Mouse (Mus musculus): Measurements from ENCODE around the gene Ndufv2. TPM values are rescaled to one million over a fixed set of nuclear protein-coding genes. Genes with fewer than 3 reads are reported as not detected.
"Not testable (repeated sequence)": the region's sequence is repeated elsewhere in the genome, so short reads cannot be mapped to it uniquely, and the experiment has no call there.

Gene Ndufv2
- polyA plus RNA-seq, 1 experiment = 141 TPM

DNA sequence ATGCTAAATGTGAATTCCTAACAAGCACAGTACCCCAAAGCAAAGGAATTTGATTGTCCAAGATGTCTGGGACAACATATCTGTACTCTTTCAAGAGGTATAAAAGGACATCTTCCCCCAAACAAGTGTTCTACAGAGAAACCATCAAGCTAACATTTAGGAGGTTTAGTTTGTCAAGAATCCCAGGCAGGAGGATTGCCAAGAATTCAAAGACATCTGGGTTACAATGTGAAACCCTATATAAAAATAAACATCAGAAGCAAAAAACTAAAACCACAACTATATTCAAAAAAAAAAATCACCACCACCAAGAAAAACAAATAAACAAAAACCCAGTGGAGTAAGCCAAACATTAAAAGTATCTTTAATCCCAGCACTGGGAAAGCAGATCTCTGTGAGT, 11.1 kb downstream of the Ndufv2 start:
- Histone ChIP-seq H3K4me3 (ENCODE audit: insufficient read depth, low read length) (no peak overlapping the region), H3K27ac (ENCODE audit: insufficient read depth, low read depth, low read length) (no peak overlapping the region), H3K4me1 (ENCODE audit: control insufficient read depth, insufficient read depth, low read length) (peaks cover 13% of the 10 kb centered on the region)
- TF ChIP-seq POLR2A (IDR thresholded peaks at IDR 0.05; ENCODE audit: borderline replicate concordance, low read depth, low read length) = no peak
- no peak for TF ChIP-seq CTCF (IDR thresholded peaks at IDR 0.05; ENCODE audit: low read depth, low read length)

GRCm38 (mm10) chr17:66085038-66085437, 16.3 kb downstream of the Ndufv2 start:
- no peaks in the 10 kb centered on the region for H3K4me1 ChIP-seq (ENCODE audit: control insufficient read depth, insufficient read depth, low read length)
- TF ChIP-seq CTCF (IDR thresholded peaks at IDR 0.05; ENCODE audit: low read depth, low read length) = no peak
- no peak for TF ChIP-seq POLR2A (IDR thresholded peaks at IDR 0.05; ENCODE audit: borderline replicate concordance, low read depth, low read length)
- no peak overlapping the region for H3K4me3 ChIP-seq (ENCODE audit: insufficient read depth, low read length)
- H3K27ac ChIP-seq (ENCODE audit: insufficient read depth, low read depth, low read length) = no peak overlapping the region

DNA sequence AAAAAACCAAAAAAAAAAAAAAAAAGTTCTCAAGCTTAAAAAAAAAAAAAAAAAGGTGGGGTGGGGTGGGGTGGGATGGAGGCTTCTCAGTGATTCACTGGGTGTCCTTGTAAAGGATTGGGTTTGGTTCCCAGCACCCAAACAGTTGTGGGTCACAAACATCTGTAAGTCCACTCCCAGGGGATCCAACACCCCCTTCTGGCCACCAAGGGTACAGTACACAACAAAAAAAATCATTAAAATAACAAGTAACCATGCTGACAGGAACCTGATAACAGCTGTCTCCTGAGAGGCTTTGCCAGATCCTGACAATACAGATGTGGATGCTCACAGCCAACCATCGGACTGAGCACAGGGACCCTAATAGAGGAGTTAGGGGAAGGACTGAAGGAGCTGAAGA, 16.9 kb downstream of the Ndufv2 start:
- TF ChIP-seq POLR2A (IDR thresholded peaks at IDR 0.05; ENCODE audit: borderline replicate concordance, low read depth, low read length) = no peak
- TF ChIP-seq CTCF (IDR thresholded peaks at IDR 0.05; ENCODE audit: low read depth, low read length) = no peak
- H3K27ac ChIP-seq (ENCODE audit: insufficient read depth, low read depth, low read length) = no peak overlapping the region
- H3K4me1 ChIP-seq (ENCODE audit: control insufficient read depth, insufficient read depth, low read length) = no peaks in the 10 kb centered on the region
- H3K4me3 ChIP-seq (ENCODE audit: insufficient read depth, low read length) = no peak overlapping the region

- H3K4me3 ChIP-seq (ENCODE audit: insufficient read depth, low read length) = peak overlapping the region; percentile 99
Measured at GRCm38 (mm10) chr17:66077437-66077850, 23.9 kb downstream of the Ndufv2 start.

DNA sequence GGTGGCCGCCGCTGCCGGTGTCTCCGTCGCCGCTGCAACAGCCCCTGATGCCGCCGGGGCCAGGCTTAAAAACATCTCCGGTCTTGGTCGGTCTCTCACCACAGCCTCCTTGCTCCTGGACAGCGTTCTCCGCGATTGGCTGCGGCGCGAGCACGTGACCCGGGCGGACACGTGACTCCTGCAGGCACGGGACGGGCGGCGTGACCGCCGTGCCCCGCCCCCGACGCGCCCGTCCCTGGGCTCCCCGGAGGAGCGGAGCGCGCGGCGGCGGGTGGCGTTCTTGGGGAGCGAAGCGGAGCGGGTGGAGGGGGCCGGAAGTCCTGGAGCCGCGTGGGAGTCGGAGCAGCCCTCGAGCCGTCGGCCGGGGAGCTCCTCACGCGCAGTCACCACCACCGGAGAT, 24.4 kb downstream of the Ndufv2 start, which contains the start of gene Ankrd12:
Ankrd12 (minus strand) TSS at position 156 of the 400 bp plus-strand sequence.
- H3K27ac ChIP-seq (ENCODE audit: insufficient read depth, low read depth, low read length) = peak within 1 kb of the TSS; percentile 84
- H3K4me3 ChIP-seq (ENCODE audit: insufficient read depth, low read length) = peak within 1 kb of the TSS; percentile 99
- no peak for TF ChIP-seq POLR2A (IDR thresholded peaks at IDR 0.05; ENCODE audit: borderline replicate concordance, low read depth, low read length)
- TF ChIP-seq CTCF (IDR thresholded peaks at IDR 0.05; ENCODE audit: low read depth, low read length) = no peak
- peaks cover 21% of the 10 kb centered on the region for H3K4me1 ChIP-seq (ENCODE audit: control insufficient read depth, insufficient read depth, low read length)

More at GRCm38 (mm10) chr17:66077437-66077850, 23.9 kb downstream of the Ndufv2 start:
- peak overlapping the region; percentile 61 for H3K27ac ChIP-seq (ENCODE audit: insufficient read depth, low read depth, low read length)
- peaks cover 21% of the 10 kb centered on the region for H3K4me1 ChIP-seq (ENCODE audit: control insufficient read depth, insufficient read depth, low read length)
- TF ChIP-seq CTCF (IDR thresholded peaks at IDR 0.05; ENCODE audit: low read depth, low read length) (no peak), POLR2A (IDR thresholded peaks at IDR 0.05; ENCODE audit: borderline replicate concordance, low read depth, low read length) (no peak)

DNA sequence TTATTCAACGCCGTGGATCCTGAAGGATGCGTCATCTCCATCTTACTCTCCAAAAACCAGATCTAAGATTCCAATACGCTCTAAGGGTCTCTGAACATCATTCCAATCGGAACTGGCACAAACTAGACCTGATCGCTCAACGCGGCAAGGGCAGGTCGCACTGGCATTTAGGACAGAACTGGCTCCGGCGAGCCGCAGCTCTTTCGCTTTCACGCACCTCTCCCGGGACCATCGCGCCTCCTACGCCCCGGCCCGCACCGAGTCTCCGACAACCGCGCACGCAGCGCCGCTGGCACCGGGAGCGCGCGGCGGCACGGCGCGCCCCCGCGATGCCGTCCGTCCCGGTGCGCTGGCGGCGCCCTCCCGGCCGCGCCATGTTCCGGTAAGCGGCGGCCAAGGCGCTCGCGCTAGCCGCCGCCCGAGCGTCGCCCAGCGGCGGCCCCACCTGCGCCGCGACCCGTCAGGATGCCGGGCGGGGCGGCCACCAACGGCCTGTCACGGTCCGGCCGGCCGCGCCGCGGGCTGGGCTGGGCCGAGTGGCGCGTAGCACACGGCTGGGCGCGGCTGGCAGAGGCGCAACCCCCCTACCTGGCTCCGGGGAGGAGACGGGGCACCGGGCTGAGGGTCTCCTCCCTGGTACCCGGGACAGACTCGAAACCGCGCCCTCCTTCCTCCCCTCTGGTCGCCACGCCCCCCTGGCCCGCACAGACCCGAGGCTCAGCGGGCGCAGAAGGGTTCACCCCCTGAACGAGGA, 25.0 kb downstream of the Ndufv2 start:
- TF ChIP-seq CTCF (IDR thresholded peaks at IDR 0.05; ENCODE audit: low read depth, low read length) = no peak
- no peak for TF ChIP-seq POLR2A (IDR thresholded peaks at IDR 0.05; ENCODE audit: borderline replicate concordance, low read depth, low read length)
- Histone ChIP-seq H3K4me3 (ENCODE audit: insufficient read depth, low read length) (peak overlapping the region; percentile 99), H3K4me1 (ENCODE audit: control insufficient read depth, insufficient read depth, low read length) (peaks cover 21% of the 10 kb centered on the region), H3K27ac (ENCODE audit: insufficient read depth, low read depth, low read length) (peak overlapping the region; percentile 84)

DNA sequence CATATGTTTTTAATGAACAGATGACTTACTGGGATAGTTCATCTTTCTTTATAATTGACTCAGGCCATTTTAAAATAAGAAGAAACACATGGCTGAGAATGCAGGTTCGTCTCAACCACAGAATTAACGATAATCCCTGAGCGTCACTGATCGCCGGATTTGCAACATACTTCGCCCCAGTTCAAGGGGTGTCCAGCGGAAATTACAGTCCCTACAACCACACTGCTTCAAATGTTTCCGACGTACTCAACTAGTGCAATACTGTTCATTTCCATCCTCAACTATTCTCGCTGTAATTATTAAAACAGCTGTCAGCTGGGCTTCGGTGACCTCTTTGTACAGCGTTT, 25.6 kb downstream of the Ndufv2 start:
- TF ChIP-seq POLR2A (IDR thresholded peaks at IDR 0.05; ENCODE audit: borderline replicate concordance, low read depth, low read length) (no peak), CTCF (IDR thresholded peaks at IDR 0.05; ENCODE audit: low read depth, low read length) (no peak)
- H3K27ac ChIP-seq (ENCODE audit: insufficient read depth, low read depth, low read length) = peak overlapping the region; percentile 84; the same call in 1 of the 2 replicates
- H3K4me3 ChIP-seq (ENCODE audit: insufficient read depth, low read length) = peak overlapping the region; percentile 99
- H3K4me1 ChIP-seq (ENCODE audit: control insufficient read depth, insufficient read depth, low read length) = peaks cover 21% of the 10 kb centered on the region

- H3K27ac ChIP-seq (ENCODE audit: insufficient read depth, low read depth, low read length) = no peak overlapping the region
- peaks cover 21% of the 10 kb centered on the region for H3K4me1 ChIP-seq (ENCODE audit: control insufficient read depth, insufficient read depth, low read length)
- TF ChIP-seq CTCF (IDR thresholded peaks at IDR 0.05; ENCODE audit: low read depth, low read length) = no peak
- no peak for TF ChIP-seq POLR2A (IDR thresholded peaks at IDR 0.05; ENCODE audit: borderline replicate concordance, low read depth, low read length)
- no peak overlapping the region for H3K4me3 ChIP-seq (ENCODE audit: insufficient read depth, low read length)
Measured at GRCm38 (mm10) chr17:66073971-66074370, 27.4 kb downstream of the Ndufv2 start.

GRCm38 (mm10) chr17:66069036-66069435, 32.3 kb downstream of the Ndufv2 start:
- H3K4me3 ChIP-seq (ENCODE audit: insufficient read depth, low read length); H3K27ac ChIP-seq (ENCODE audit: insufficient read depth, low read depth, low read length): not testable (repeated sequence)
- H3K4me1 ChIP-seq (ENCODE audit: control insufficient read depth, insufficient read depth, low read length) = peaks cover 11% of the 10 kb centered on the region

GRCm38 (mm10) chr17:66065115-66065514, 36.2 kb downstream of the Ndufv2 start:
- H3K4me3 ChIP-seq (ENCODE audit: insufficient read depth, low read length) = no peak overlapping the region
- TF ChIP-seq CTCF (IDR thresholded peaks at IDR 0.05; ENCODE audit: low read depth, low read length) = no peak
- TF ChIP-seq POLR2A (IDR thresholded peaks at IDR 0.05; ENCODE audit: borderline replicate concordance, low read depth, low read length) = no peak
- H3K27ac ChIP-seq (ENCODE audit: insufficient read depth, low read depth, low read length) = no peak overlapping the region
- H3K4me1 ChIP-seq (ENCODE audit: control insufficient read depth, insufficient read depth, low read length) = peaks cover 5% of the 10 kb centered on the region
